Mouse (Mus musculus): ENCODE results near the gene Atrx.
"Not testable (repeated sequence)": the region's sequence is repeated elsewhere in the genome, so short reads cannot be mapped to it uniquely, and the experiment has no call there.

- not testable (repeated sequence) for TF ChIP-seq CTCF, EP300 (IDR thresholded peaks at IDR 0.05; ENCODE audit: low read depth)
These were observed 6.2 kb downstream of the Atrx start for GRCm38 (mm10) chrX:105922986-105923385.

Measured in heart, postnatal 0 days (tissue).